Mouse (Mus musculus) limb, embryonic 10.5 days (tissue): ENCODE data around the gene Hps6. TPM values are rescaled to one million over a fixed set of nuclear protein-coding genes. Genes with fewer than 3 reads are reported as not detected.

Experiments used
- DNase-seq: peaks from one replicate; pipeline ENCODE4 v3.0.0-alpha.2; 2017; ENCODE audit warnings: low spot score
- H3K27ac ChIP-seq: fragments of 300-500 bp; sonication (generic); 2 replicates; pipeline ENCODE4 v1.5.1; 2016; ENCODE audit warnings: mild to moderate bottlenecking
- H3K27me3 ChIP-seq: fragments of 300-500 bp; sonication (generic); 2 replicates; pipeline ENCODE4 v1.6.1; 2016; ENCODE audit warnings: low read depth, mild to moderate bottlenecking; ENCODE audit not compliant: poor library complexity, severe bottlenecking
- H3K36me3 ChIP-seq: fragments of 300-500 bp; sonication (generic); 2 replicates; pipeline ENCODE4 v1.6.1; 2016; ENCODE audit warnings: mild to moderate bottlenecking, moderate library complexity
- H3K4me1 ChIP-seq: fragments of 300-500 bp; sonication (generic); 2 replicates; pipeline ENCODE4 v1.6.1; 2016
- H3K4me3 ChIP-seq: fragments of 300-500 bp; sonication (generic); 2 replicates; pipeline ENCODE4 v1.5.1; 2016; ENCODE audit warnings: mild to moderate bottlenecking, moderate library complexity
- H3K9me3 ChIP-seq: fragments of 300-500 bp; sonication (generic); replicated peaks from 2 replicates; pipeline ENCODE4 v1.6.1; 2016; ENCODE audit warnings: mild to moderate bottlenecking
- WGBS: fragments of 180-500 bp; shearing (Covaris S2); methylation state at CpG from one replicate; pipeline ENCODE4 v1.1.7; 2016; 5-methylcytosine and 5-hydroxymethylcytosine counted together
- polyA plus RNA-seq: library from polyadenylated mRNA; unstranded; fragments of >200 nt; fragmentation: Nextera tagmentation; extraction: Ambion mirVana; gene quantifications from 2 replicates; pipeline ENCODE4 v1.2.1, GENCODE M21; 2016

Gene Hps6
- polyA plus RNA-seq, 1 experiment from 2014 or later, result 5.3 TPM

DNA sequence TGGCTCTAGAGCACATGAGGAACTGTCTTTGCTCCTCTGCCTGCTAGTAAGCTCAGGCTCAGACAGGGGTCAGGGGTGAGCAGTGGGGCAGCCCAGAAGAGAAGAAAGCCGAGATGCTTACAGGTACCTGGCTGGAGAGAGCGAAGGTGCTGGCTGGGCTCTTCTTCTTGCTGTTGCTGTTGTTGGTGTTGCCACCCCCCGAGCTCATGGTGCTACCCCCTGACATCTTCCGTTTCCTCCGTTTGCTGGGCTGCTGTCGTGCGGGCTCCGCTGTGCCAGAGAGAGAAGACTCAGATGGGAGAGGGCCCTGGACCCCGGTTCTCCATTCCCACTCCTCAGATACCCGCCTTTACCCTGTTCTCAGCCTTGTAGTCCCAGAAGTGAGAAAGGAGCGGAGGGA is 30.6 kb downstream of the Hps6 start:
- Histone ChIP-seq H3K27me3 (no peaks in the 10 kb centered on the region), H3K36me3 (peaks cover 89% of the 10 kb centered on the region), H3K9me3 (no peaks in the 10 kb centered on the region; the same call in 1 of the 2 replicates), H3K4me3 (no peak overlapping the region), H3K4me1 (peaks cover 24% of the 10 kb centered on the region), H3K27ac (no peak overlapping the region)
- DNase-seq, result no peak
- 96% methylated on average over 11 of the region's 11 CpGs for WGBS

- Histone ChIP-seq H3K4me3 (0 out of 2 replicates have a peak overlapping the region, but pooled peaks have one; percentile 96), H3K4me1 (peaks cover 39% of the 10 kb centered on the region), H3K27ac (no peak overlapping the region), H3K27me3 (no peaks in the 10 kb centered on the region), H3K9me3 (no peaks in the 10 kb centered on the region), H3K36me3 (peaks cover 69% of the 10 kb centered on the region)
- 94% methylated on average over 13 of the region's 13 CpGs for WGBS
- DNase-seq, result no peak
These were observed 32.7 kb downstream of the Hps6 start for GRCm38 (mm10) chr19:46035971-46036370.

DNA sequence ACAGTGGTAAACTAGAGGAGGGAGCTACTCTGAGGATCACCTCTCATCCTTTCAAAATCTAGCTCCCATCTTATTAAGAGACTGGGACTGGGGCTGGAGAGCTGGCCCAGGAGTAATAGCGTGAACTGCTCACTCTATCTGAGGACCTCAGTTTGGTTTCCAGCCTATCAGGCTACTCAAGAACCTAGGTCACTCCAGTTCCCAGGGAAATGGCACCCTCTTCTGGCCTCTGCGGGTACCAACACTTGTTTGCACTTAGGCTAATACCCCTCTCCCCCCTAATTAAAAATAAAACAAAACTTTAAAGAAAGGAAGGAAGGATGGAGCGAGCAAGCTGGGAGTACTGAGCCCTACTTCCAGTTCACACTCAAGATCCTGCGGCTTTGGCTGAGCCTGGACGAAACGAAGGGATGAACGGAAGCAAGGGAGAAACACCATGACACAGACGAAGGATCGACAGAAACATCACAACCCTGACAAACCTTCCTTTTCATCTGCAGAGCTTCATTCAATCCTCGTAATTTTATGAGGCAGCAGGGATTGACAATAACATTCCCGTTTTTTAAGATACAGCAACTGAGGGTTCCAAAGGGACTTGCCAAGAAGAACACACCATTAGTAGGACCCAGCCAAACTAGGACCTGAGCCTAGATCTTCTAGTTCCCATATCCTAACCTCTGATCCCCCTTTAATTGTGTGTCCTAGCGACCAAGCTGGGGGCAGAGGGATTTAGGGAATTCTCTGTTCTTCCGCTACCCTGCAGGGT is 33.4 kb downstream of the Hps6 start:
- Histone ChIP-seq H3K27ac (peak overlapping the region; percentile 97; the same call in 1 of the 2 replicates), H3K9me3 (no peaks in the 10 kb centered on the region), H3K4me3 (peak overlapping the region; percentile 96), H3K36me3 (peaks cover 63% of the 10 kb centered on the region), H3K27me3 (no peaks in the 10 kb centered on the region), H3K4me1 (peaks cover 46% of the 10 kb centered on the region)
- 81% methylated on average over 13 of the region's 13 CpGs for WGBS
- DNase-seq, result no peak

DNA sequence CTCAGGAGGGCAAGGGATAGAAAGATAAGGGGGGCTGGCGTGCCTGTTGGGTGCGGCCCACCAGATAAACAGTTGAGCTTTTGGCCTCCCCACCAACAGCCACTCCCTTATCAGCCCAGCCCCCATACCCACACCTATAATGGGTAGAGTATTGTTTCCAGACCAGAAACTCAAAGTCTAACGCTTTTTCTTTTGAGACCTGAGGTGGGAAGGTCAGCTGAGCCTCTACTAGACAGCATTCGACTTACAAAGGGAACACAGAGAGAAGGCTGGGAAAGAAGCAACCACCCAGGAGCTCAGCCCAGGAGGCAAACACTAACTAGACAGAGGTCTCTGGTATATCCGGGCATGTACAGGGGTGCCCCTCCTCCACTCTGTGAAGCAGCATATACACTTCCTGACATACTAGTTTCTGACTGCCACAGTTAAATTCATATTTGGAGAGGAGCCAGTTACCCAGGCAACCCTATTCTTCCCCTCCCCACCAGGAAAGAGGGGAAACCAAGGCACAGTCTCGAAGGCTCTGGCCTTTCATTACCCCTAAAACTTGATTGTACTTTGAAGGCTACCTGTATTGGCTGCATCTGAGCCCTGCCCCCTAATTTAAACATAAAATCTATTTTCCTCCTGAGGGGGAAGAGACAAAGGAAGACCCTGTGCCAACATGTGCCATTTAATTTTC is 34.1 kb downstream of the Hps6 start:
- Histone ChIP-seq H3K27me3 (no peaks in the 10 kb centered on the region), H3K9me3 (no peaks in the 10 kb centered on the region), H3K4me3 (peak overlapping the region; percentile 96), H3K4me1 (peaks cover 54% of the 10 kb centered on the region), H3K36me3 (peaks cover 56% of the 10 kb centered on the region), H3K27ac (peak overlapping the region; percentile 97)
- no peak for DNase-seq
- WGBS, result 54% methylated on average over 6 of the region's 6 CpGs

DNA sequence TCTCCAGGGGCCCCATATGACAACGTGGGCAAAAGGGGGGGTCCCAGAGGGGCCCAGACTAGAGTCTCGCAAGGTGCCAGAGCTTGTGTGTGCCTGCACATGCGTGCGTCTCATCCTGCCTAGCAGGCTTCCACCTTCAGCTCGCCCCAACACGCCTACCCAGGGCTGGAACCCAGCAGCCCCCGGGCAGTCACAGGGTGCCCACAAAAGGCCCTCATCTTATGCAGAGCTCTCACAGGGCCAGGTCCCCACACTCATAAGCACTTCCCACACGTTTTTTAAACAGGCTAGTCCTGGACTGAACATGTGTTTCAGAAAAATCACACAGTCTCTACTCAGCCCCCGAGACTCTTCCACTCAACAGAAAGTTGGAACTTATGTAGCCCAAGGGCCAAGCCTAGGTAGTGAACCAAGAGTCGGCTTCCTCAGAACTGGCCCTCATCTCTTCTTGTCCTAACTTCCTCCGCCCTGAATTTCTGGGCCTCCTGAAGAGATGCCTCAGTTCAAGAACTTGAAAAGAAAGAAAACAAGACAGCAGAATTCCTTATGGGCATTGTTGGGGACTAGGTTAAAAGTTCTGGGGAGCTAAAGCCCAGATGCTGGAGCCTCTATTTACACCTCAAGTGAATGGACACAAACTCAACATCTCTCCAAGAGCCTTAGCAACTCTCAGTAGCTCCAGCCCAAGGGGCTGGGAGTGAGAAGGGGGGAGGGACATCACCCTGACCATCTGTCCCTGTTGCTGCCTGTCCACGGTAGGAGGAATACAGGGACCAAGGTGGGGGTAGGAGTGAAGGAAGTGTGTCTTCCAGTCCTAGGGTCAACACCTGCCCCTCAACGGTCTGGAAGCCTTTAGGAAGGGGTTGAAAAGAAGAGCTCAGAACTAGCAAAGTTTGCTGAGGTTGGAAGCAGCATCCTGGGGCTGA is 34.9 kb downstream of the Hps6 start:
- Histone ChIP-seq H3K27me3 (no peaks in the 10 kb centered on the region), H3K36me3 (peaks cover 48% of the 10 kb centered on the region), H3K4me3 (peak overlapping the region; percentile 96), H3K4me1 (peaks cover 62% of the 10 kb centered on the region), H3K9me3 (no peaks in the 10 kb centered on the region), H3K27ac (peak overlapping the region; percentile 97)
- DNase-seq, result no peak
- WGBS, result 43% methylated on average over 13 of the region's 13 CpGs

DNA sequence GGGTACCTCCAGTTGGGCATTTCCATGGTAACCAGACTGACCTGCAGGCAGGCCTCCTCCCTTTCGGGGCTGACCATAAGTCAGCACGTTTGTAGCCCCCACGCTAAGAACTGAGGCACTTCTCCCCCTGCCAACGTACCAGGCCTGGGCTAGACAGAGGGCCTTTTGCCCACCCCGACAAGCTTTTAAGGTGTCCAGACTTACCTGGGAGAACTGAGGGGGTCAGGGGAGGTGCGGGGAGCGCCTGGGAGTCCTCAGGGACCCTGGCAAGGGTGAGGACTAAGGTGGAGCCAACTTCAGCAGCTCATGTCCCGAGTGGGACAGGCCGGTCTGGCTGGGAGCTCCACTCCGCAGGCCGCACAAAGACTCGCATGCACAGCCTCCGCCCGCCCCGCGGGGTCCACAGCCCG is 35.5 kb downstream of the Hps6 start:
- Histone ChIP-seq H3K4me3 (peak overlapping the region; percentile 96), H3K36me3 (peaks cover 41% of the 10 kb centered on the region), H3K9me3 (no peaks in the 10 kb centered on the region), H3K27me3 (no peaks in the 10 kb centered on the region), H3K4me1 (peaks cover 68% of the 10 kb centered on the region), H3K27ac (peak overlapping the region; percentile 97)
- under 1% methylated on average over 17 of the region's 17 CpGs for WGBS
- peak; percentile 63 for DNase-seq

GRCm38 (mm10) chr19:46039478-46039877 is 36.2 kb downstream of the Hps6 start:
- Histone ChIP-seq H3K4me1 (peaks cover 73% of the 10 kb centered on the region), H3K36me3 (peaks cover 35% of the 10 kb centered on the region), H3K27ac (peak overlapping the region; percentile 97), H3K9me3 (no peaks in the 10 kb centered on the region), H3K4me3 (peak overlapping the region; percentile 96), H3K27me3 (no peaks in the 10 kb centered on the region)
- DNase-seq, result peak; percentile 93
- WGBS, result 2% methylated on average over 30 of the region's 30 CpGs

GRCm38 (mm10) chr19:46040149-46040902 is 37.0 kb downstream of the Hps6 start:
- no peaks in the 10 kb centered on the region for H3K9me3 ChIP-seq
- H3K27me3 ChIP-seq, result no peaks in the 10 kb centered on the region
- H3K4me3 ChIP-seq, result peak overlapping the region; percentile 96
- peaks cover 26% of the 10 kb centered on the region for H3K36me3 ChIP-seq
- DNase-seq, result peak; percentile 47
- 45% methylated on average over 14 of the region's 14 CpGs for WGBS
- peak overlapping the region; percentile 97 for H3K27ac ChIP-seq
- peaks cover 76% of the 10 kb centered on the region for H3K4me1 ChIP-seq

DNA sequence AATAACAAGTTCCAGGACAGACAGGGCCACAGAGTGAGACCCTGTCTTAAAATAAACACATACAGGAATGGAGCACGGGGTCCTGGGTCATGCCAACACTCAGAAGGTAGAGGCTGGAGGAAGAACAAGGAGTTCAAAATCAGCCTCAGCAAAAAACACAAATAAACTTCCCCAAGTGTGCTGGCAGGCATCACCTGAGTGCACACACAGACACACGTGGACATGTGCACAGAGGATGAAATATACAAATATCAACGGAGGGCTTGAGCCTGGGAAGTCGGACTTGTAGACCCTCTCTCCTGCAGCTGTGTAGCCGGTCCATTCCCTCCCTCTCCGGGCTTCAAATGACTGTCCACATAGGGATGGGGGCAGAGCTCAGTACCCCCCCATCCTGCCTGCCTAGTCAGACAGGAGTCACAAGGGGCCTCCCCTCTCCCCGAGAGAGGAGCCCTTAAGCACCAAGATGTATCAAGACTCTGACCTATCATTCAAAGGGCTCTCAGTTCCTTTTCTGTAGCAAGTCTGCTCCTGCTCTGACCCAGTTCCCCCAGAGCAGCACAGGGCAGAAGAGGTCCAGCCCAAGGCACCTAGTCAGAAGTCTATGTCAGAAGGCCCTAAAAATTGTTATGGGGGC is 38.1 kb downstream of the Hps6 start:
- Histone ChIP-seq H3K36me3 (peaks cover 15% of the 10 kb centered on the region), H3K4me3 (peak overlapping the region; percentile 96), H3K4me1 (peaks cover 84% of the 10 kb centered on the region), H3K9me3 (no peaks in the 10 kb centered on the region), H3K27ac (peak overlapping the region; percentile 97), H3K27me3 (no peaks in the 10 kb centered on the region)
- WGBS, result 36% methylated on average over 7 of the region's 7 CpGs
- DNase-seq, result no peak

DNA sequence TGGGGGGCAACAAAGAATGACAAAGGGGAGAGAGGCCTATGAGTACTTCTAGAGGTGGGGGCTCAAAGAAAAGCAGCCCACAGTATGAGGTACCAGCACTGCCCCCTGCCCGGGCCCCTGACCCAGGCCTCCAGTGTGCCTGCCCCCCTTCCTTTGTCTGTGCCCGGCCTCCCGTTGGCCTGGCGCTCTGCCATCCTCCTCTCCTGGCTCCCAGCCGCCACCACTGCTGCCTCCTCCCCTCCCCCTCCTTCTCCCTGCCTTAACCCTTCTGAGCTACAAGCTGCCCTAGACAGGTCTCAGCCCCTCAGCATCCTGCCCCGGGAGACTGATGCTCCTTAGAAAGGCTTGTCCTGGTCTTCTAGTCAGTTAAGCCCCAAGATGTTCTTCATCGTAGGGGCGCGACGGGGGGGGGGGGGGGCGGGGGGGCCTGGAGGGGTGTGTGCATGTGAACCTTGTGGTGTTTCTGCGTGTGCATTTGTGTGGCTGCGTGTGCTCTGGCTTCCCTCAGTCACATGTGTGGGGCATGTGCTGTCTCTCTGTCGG is 38.7 kb downstream of the Hps6 start:
- Histone ChIP-seq H3K4me3 (peak overlapping the region; percentile 96), H3K9me3 (no peaks in the 10 kb centered on the region), H3K27ac (peak overlapping the region; percentile 97), H3K36me3 (peaks cover 9% of the 10 kb centered on the region), H3K27me3 (no peaks in the 10 kb centered on the region), H3K4me1 (peaks cover 84% of the 10 kb centered on the region)
- 2% methylated on average over 12 of the region's 14 CpGs for WGBS
- peak; percentile 77 for DNase-seq

GRCm38 (mm10) chr19:46042476-46043011 is 39.2 kb downstream of the Hps6 start:
- Histone ChIP-seq H3K4me1 (peaks cover 84% of the 10 kb centered on the region), H3K4me3 (peak overlapping the region; percentile 96), H3K27me3 (no peaks in the 10 kb centered on the region), H3K36me3 (peaks cover 4% of the 10 kb centered on the region), H3K27ac (peak overlapping the region; percentile 97), H3K9me3 (no peaks in the 10 kb centered on the region)
- peak; percentile 76 for DNase-seq
- WGBS, result 8% methylated on average over 6 of the region's 6 CpGs
